Mouse (Mus musculus) neutrophil, adult 5-6 weeks (primary cell): ENCODE results near the gene D7Ertd443e. TPM values are rescaled to one million over a fixed set of nuclear protein-coding genes. Genes with fewer than 3 reads are reported as not detected.

Experiments used
- ATAC-seq: fragments of 151-379, 151-347 bp; 2 replicates; pipeline ENCODE4 v1.8.0; 2017; ENCODE audit warnings: mild to moderate bottlenecking, moderate TSS enrichment; ENCODE audit not compliant: insufficient number of reproducible peaks, poor library complexity, low FRiP score, severe bottlenecking; ENCODE audit errors: extremely low read depth
- total RNA-seq: library from RNA; stranded (forward); fragments of 200-1000 nt; gene quantifications from 2 replicates; pipeline ENCODE4 v1.2.3, GENCODE M21; 2017

Gene D7Ertd443e
- total RNA-seq = not detected in 2 replicates

DNA sequence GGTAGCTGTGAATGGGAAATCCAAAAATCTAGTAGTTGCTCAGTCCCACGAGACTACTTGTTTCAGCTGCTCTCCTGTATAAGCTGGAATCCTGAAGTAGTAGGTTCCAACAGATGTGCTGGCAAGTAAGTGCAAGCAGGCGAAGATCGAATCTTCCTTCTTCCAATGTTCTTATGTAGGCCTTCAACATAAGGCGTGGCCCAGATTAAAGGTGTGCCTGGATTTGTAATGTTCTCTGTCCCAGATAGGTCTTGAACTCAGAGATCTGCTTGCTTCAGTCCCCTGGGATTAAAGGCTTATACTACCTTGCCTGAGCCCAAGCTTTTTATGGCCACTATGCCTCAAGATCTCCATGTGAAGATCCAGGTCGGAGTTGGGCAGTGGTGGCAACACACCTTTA is at the start of gene D7Ertd443e:
D7Ertd443e (minus strand) TSS at position 101 of the 400 bp plus-strand sequence.
- no peak for ATAC-seq

DNA sequence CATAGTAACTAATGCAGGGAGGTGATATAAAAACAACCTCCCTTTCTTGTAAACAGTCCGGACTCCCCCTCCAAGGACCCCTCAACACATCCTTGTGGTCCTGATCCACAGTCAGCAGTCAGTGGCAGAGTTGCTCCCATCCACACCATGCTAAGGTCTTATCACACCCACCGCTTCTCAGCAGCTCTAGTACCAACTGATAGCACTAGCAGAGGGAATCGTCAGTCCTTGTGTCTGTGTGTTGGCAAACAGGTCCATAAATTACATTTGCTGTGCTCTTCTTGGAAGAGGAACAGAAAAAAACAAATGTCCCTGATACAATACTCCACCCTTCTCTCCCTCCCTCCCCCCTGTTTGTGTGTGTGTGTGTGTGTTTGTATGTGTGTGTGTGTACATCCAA is 46.2 kb upstream of the D7Ertd443e start:
- no peak for ATAC-seq

DNA sequence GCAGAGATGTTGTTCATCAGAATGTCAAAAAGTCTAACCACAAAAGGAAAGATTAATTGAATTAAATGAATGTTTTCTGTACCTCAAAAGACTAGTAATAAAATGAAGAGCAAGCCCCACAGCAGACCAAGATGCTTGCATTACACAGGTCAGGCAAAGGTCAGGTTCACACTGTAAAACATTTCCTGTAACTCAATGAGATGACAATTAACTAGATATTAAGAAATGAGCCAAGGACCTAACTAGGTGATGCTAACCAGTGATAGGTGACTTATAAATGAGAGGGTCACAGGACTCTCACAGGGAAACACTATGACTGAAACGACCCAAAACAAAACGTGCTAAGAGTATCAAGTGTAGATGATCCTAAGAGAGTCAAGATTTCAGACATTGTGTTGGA is 43.2 kb upstream of the D7Ertd443e start:
- no peak for ATAC-seq

DNA sequence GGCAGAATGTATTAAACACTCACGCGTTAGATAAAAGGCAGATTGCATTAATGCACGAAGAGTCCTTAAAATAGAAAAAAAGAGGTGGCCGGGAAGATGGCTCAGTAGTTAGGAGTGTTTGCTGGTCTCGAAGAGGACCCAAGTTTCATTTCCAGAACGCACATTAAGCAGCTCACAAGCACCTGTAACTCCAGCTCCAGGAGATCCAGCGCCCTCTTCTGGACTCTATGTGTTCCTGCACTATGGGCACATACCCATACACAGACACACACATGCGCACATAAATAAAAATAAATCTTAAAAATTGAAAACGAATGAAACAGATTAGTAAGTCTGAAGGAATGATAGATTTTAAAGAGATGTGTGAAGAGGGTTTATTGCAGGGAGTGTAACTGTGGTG is 29.6 kb upstream of the D7Ertd443e start:
- ATAC-seq = no peak

DNA sequence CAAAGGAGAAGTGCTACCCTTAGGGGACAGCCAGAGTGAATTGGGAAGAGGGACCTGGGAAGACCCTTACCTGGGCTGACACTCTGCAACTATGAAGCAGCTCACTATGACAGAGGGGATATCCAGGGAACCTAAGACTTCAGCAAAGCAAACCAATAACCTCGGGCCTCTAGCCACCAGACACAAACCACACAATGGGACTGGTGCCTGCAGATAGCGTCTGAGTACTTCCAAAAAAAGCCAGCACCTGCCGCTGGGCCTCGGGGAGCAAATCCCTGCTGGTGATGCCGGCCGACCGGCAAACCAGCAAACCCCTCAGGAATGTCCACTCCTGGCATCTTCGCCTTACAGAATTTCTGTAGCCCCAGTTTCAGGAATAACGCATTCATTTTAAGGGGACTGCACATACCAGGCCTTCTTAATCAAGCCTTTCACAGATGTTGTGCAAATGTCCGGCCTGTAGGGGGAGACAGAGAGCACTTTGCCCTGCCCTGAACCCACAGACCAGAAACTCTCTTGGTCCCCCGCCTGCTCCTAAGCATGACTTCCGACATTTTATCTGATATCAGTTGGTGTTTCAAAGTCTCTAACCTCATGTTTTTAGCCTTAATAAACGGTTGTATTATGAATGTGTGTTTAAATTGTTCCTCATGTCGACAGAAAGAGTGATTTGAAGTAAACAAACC is 28.7 kb upstream of the D7Ertd443e start:
- ATAC-seq = no peak

DNA sequence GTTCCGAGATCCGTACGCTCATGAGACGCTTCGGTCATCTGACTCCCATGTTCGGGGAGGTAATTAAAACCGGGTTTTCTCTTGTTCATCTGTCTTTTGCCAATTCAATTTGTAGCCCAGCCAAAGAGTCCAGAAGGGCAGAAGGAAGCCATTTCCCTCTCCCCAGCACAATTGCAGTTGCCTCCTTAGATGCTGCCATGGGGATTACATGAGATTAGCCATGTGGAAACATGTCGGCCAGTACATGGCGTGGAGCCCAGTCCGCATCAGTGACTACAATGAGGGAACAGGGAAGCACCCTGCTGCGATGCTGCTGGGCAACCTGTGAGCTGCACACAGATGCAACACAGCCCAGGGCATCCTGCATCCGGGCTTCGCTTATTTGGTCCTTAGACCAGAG is 23.2 kb upstream of the D7Ertd443e start:
- ATAC-seq = no peak

DNA sequence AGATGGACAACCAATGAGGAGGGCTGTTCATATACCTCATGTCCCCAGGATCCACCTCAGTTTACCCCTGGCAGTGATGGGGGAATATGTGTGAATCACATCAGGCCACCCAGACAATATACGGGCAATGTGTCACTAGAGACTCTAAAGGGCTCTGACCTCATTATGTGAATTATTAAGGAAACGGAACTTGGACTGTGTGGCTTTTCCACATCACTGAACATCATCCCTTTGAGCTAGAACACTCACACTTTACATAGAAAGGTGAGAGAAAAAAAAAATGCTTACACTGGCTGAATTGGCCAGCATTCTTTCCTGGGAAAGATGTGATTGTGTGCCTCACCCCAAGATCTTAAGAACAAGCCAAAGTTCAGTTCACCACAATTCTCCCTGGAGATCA is 15.3 kb upstream of the D7Ertd443e start:
- ATAC-seq = no peak

DNA sequence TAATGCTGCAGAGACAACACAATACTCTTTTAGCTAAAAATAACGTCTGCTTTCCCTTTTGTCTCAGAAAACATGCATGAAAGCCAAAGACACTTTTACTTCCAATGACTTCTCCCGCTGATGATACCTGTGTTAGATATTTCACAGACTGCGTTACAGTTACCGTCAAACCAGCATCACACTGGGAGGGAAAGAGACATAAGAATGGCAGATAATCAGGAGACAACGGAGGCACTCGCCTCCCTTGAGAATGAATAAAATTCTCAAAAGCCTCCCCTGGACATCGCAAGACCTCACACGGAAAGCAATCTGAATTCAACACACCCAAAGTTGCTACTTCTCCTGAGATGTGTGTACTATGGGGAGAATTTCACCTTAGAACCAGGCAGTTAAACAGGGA is 11.3 kb upstream of the D7Ertd443e start:
- no peak for ATAC-seq

DNA sequence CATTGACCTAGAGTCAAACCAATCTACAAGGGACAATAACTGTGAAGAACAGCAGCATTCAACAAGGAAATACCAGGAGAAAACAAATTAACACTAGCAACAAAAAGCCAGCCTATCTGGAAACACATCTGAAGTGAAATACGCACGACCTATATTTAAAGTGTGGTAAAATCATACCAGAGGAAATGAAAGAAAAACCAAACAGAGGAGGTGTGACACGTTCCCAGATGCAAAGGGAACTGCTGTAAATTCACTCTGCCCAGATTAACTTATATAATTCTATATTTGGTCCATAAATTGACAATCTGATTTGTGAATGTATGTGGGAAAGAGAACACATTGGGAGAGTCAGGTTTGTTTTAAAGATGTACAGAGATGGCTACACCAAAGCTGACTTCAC is 2.7 kb downstream of the D7Ertd443e start:
- ATAC-seq = no peak

DNA sequence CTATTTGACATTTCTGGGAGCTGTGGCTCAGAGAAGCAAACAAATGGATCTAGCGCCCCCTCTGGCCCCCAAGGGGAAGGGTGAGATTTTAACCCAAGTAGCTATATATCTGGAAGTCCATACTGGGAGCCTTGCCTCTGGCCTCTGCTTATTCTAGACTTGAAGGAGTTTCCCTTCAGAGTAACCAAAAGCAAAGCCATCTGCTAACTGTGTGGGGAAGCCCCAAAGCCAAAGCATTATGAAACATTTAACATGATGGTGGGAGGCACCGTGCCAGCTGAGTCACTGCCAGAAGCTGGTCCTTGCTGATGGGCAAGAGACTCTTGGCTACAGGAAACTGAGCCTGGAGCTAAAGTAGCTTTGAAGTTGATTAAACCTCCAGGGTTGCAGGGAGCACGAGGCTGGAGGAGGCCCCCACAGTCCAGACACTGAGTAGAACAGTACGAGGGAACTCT is 4.0 kb downstream of the D7Ertd443e start:
- ATAC-seq = no peak

DNA sequence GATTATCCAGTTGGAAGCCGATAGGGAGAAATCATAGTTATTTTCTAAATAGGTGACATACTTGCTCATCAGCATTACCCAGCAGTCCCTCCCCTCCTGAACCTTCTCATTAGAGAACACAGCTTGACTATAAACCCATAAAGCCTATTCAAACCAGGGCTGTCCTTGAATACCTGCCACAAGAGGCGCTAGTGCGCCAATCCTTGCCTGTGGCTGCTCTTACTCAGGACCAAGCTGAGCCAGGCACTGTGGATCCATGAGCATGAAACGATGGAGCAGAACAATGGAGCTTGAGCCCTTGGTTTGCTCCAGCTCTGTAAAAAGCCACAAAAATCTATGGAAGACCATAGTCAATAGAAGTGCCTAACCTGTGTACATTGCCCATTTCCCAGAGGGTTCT is 7.2 kb downstream of the D7Ertd443e start:
- no peak for ATAC-seq

DNA sequence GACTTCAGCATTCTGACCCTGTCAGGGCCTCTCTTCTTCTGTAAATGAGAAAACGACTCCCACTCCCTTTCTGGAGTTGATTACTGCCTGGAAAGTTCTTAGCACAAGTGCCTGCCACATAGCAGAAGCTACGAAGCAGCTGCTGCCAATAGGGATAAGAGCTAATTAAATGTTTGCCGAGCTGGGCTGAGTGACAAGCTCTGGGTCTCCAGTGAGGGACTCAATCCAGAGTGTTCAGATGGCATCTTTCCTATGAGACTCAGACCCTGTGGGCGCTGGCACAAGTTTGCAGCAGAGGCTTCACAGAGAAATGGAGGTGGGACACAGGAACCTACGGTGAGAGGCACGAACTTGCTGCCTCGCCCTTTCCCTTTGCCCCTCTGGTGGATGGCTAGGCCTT is 8.7 kb downstream of the D7Ertd443e start:
- no peak for ATAC-seq

DNA sequence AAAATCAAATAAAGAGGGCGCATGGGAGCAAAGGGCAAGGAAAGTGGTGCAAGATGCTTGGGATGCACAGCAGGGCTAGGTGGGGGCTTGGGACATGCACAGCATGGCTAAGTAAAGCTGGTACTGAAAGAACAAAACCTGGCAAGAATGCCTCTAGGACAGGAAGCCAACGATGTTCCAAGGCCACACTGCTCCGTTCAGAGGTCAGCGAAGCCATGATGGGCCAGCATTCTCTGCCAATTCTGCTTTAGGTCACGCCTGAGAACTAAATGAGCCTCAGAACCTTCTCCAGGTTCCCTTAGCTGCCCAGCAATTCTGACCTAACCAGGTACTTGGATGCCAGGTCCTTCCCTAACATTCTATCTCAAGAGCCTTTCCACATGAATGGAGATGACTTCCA is 13.2 kb downstream of the D7Ertd443e start:
- no peak for ATAC-seq

DNA sequence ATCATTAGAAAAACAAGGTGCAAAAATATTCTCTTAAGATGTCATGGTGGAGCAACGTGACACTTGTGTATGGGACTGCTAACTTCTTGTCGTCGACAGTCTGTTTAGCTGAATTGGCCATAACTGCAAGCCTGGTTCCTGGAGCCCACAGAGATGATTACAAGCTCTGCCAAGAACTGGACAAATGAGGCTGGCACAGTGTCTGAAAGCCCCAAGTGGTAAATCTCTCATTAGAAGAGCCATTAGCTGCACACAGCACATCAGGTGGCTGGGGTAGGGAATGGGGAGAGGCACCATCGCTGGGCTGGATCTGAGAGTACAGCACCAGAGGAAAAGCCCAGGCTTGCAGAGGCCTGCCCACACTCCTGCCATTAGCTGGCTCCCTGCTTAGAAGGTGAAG is 16.2 kb downstream of the D7Ertd443e start:
- ATAC-seq = no peak

DNA sequence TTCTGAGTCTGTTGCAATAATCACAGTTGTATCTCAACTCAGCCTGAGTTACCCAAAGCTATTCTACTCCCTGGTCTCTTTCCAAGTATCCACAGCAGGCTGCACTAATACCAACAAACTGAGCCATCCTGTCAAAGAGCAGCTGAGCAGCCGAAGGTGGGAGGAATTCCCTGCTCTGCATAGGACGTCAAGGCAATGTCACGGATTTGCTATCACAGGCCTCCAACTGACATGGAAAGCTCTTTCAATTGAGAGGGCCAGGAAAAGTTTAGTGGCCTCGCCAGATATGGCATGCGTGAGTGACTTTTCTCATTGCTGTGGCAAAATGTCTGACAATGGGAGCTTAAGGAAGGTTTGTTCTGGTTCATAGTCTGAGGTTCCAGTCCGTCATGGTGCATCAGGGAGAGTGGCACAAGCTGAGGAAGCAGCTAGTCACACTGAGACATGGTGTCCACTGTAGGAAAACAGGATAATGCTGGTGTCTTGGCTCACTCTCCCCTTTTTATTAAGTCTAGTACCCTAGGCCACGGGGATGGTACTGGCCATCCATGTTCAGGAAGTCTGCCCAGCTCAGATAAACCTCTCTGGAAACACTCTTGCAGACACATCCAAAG is 23.1 kb downstream of the D7Ertd443e start:
- ATAC-seq = no peak

DNA sequence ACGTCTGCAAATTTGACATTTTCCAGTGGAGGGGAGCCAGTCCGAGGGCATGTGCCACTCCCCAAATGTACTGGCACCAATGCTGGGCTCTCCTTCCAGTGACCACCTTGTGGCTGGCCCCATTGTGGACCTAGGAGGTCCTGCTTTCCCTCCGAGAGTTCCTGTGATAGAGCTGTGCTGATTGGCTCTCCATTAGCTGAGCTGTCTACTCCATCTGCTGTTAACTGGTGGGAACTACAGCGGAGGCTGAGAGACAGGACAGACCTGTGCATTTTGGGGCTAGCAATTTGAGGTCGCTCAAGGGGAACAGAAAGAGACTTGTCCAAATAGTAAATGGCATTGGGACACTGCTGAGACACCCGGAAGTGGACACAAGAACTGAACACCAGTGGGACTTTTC is 36.6 kb downstream of the D7Ertd443e start:
- ATAC-seq = no peak

DNA sequence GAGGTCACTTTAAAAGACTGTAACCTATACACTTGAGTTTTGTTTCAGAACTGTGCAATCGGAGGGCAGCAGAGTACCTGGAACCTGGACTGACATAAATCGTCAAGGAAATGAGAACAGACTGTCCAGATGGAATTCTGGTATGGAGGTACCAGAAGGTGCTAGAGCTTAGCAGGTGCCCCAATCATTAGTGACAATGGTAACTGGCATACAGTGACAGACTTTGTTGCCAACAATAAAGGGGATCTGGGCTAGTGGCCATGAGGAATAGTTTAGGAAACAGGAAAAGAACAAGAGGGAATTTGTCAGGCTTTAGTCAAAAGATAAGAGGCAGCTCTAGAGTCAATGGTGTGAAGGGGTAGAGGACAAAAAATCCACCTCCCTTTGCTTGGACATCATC is 43.3 kb downstream of the D7Ertd443e start:
- ATAC-seq = no peak

DNA sequence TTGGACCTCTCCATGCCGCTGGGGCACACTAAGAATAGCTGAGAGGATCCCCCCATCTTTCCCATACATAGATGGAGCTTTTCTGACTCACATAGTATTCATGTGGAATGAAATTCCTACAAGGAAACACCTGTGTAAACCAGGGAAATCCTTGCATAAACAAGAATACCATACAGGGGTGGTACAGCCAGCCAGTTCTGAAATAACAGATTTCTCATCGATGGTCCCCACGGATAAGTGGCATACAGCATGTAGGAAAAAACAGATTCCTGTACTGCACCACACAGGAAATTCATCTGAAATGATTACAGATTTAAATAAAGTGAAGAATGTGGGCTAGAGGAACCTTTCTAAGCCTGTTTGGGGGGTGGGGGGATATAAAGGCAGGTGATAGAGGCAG is 49.5 kb downstream of the D7Ertd443e start:
- ATAC-seq = no peak

DNA sequence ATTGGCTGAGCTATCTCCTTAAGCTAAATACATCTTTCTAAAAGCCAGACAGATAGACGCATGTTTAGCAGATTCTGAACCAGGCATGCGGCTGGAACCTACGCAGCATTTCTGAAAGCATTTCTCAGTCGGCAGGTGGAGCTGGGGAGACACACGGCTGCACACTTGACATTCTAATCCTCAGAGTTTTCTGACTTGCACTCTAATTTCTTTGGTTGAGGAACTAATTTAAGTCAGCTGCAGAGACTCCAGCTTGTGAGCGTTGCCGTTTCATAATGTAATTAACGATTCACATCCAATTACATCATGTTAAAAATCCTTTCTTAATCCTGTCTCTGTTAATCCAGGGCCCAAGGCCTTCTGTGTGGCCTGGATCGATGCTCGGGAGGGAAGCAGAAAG is 64.5 kb downstream of the D7Ertd443e start:
- no peak for ATAC-seq

DNA sequence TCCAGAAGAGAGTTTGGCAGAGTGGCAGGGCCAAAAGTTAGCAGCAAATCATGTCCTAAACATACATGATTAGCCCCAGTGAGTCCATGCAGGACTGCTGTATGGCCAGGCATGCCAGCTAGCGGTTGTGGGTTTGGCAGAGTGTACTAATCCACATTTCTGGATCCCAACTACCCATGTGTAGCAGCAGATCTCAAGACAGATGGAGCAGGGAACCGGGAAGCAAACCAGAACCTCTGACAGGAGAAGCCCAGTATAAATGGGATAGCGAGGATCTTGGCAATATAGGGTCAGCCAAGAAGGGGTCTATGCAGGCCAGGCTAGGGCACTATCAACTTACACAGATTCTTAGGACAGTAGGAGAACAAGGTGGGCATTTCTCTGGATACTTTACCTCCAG is 83.4 kb downstream of the D7Ertd443e start:
- ATAC-seq = no peak

DNA sequence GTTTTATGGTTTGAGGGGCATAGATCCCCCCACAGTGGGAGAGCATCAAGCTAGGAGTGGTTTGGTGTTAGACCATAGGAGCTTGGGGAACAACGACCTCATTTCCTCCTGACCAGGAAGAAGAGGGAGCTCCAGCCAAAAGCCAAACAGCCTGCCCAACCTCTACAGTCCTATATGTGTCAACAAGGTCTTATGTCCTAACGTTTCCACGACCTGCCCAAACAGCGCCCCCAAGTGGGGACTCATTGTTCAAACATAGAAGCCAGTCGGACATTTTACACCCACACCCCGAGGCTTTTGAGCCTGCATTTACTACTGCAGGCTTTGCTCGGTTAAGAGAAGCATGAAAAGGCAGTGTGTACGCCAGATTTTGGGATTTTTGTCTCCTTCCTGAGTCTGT is 84.2 kb downstream of the D7Ertd443e start:
- ATAC-seq = no peak
